In genomic region chr6:25690629-25691028, GRCm38 (mm10) we compare ENCODE assay signal across 9 mouse cellular contexts. TPM values are rescaled to one million over a fixed set of nuclear protein-coding genes. Genes with fewer than 3 reads are reported as not detected.
DNase-seq lines count a peak whose midpoint lies in the region; ATAC-seq and TF ChIP-seq lines count a peak whose summit lies in the region.
"Had no signal": no experiment of that assay in that cellular context is flagged by ENCODE, and none has a peak within 500 bp of the region (broad histone marks: within the 10 kb centered on the region; RNA-seq: fewer than 3 reads in every experiment).

Gene Gpr37 (minus strand): TSS chr6:25690729.

- H3K9ac ChIP-seq in lung, embryonic 16.5 days (ENCODE audit: low read length) = peak within 1 kb of the TSS; percentile 63

- H3K4me3 ChIP-seq in erythroblast, embryonic 14.5 days (replicated peaks) = peak within 1 kb of the TSS; percentile 40
- H3K4me3 ChIP-seq in lung, embryonic 16.5 days (ENCODE audit: low read length) = peak within 1 kb of the TSS; percentile 58
- peak within 1 kb of the TSS; percentile 60 for H3K4me3 ChIP-seq in olfactory bulb, adult 2 months (ENCODE audit: insufficient read depth, low read depth, low read length)

- no peak for TF ChIP-seq CTCF in olfactory bulb, adult 2 months (IDR thresholded peaks at IDR 0.05; ENCODE audit: insufficient read depth, low read depth, low read length)

- TF ChIP-seq POLR2A in olfactory bulb, adult 2 months (IDR thresholded peaks at IDR 0.05; ENCODE audit: insufficient read depth, low read depth, low read length) = no peak

- DNase-seq in lung, postnatal 4 days = no peak
- no peak for DNase-seq in left cerebral cortex, postnatal 4 days
- no peak for DNase-seq in thymus, postnatal 36 days
- DNase-seq in frontal cortex, postnatal 36 days (ENCODE audit: low spot score in 2 of 2) = no peak

- 29% methylated on average over 7 of the region's 7 CpGs for WGBS in lung, embryonic 16.5 days
- 36% methylated on average over 7 of the region's 7 CpGs for WGBS in olfactory bulb, adult 2 months

- H3K4me1 ChIP-seq in erythroblast, embryonic 14.5 days (ENCODE audit: control insufficient read depth) = no peaks in the 10 kb centered on the region
- H3K4me1 ChIP-seq in lung, embryonic 16.5 days (replicated peaks; ENCODE audit: control insufficient read depth, insufficient read depth, low read length) = peaks cover 6% of the 10 kb centered on the region
- H3K4me1 ChIP-seq in olfactory bulb, adult 2 months (ENCODE audit: control insufficient read depth, insufficient read depth, low read length) = peaks cover 17% of the 10 kb centered on the region

- no peaks in the 10 kb centered on the region; the same call in 1 of the 2 replicates for H3K9me3 ChIP-seq in erythroblast, embryonic 14.5 days (ENCODE audit: control insufficient read depth, low read length)
- H3K9me3 ChIP-seq in lung, embryonic 16.5 days (ENCODE audit: control insufficient read depth, low read length) = no peaks in the 10 kb centered on the region

- no peak for ATAC-seq in erythroblast, adult 5-6 weeks (replicated peaks; ENCODE audit: low FRiP score, poor library complexity, severe bottlenecking)
- ATAC-seq in lung, embryonic 16.5 days (ENCODE audit: low read depth) = no peak

- H3K27ac ChIP-seq in lung, embryonic 16.5 days (ENCODE audit: low read length) = no peak within 1 kb of the TSS
- H3K27ac ChIP-seq in olfactory bulb, adult 2 months (ENCODE audit: insufficient read depth, low read depth, low read length) = no peak within 1 kb of the TSS

- peak within 1 kb of the TSS; percentile 92 for H3K4me2 ChIP-seq in lung, embryonic 16.5 days (ENCODE audit: low read depth, low read length)

- H3K36me3 ChIP-seq in erythroblast, embryonic 14.5 days (ENCODE audit: control insufficient read depth) = no peaks in the 10 kb centered on the region
- H3K36me3 ChIP-seq in lung, embryonic 16.5 days (ENCODE audit: control insufficient read depth, insufficient read depth, low read length) = no peaks in the 10 kb centered on the region

- H3K27me3 ChIP-seq in erythroblast, embryonic 14.5 days (ENCODE audit: control insufficient read depth) = peaks cover 41% of the 10 kb centered on the region
- H3K27me3 ChIP-seq in lung, embryonic 16.5 days (ENCODE audit: control insufficient read depth, insufficient read depth, low read depth, low read length) = peaks cover 11% of the 10 kb centered on the region; the same call in 1 of the 2 replicates

- intact Hi-C loops in left cerebral cortex, postnatal 4 days (cut with DNase I) = no loop called here

RNA-seq across cellular contexts. Expression of gene Gpr37, which starts in this region (rescaled TPM):
- not detected in 2 replicates for polyA plus RNA-seq in erythroblast, embryonic 14.5 days (2012)
- total RNA-seq in erythroblast, adult 5-6 weeks (2015; ENCODE audit: low replicate concordance) = not detected in 2 replicates
- not detected in 2 replicates for total RNA-seq in erythroblast, adult 5-6 weeks (2017; ENCODE audit: low replicate concordance)
- polyA plus RNA-seq in lung, embryonic 16.5 days (2015; fragmentation: Nextera tagmentation; extraction: Ambion mirVana) = 0.55 and 0.57 TPM in 2 replicates
- 10 to 100 TPM; 11.2 to 11.7 TPM for total RNA-seq in left cerebral cortex, postnatal 4 days (2021)
- not detected in 2 replicates for polyA plus RNA-seq in olfactory bulb, adult 2 months (2012; ENCODE audit: insufficient read depth, insufficient read length, low replicate concordance, missing spikeins)
- total RNA-seq: neutrophil, adult 5-6 weeks had no signal

Comparison
In these comparisons a context has a peak if more than half of its experiments do, and no peak if none do; other contexts are left out.
1. RNA of gene Gpr37 (total RNA-seq): 11.2 to 11.7 TPM in left cerebral cortex, postnatal 4 days; not detected in erythroblast, adult 5-6 weeks; every median in the first group is over 10 times any median in the second.
2. Peak in every context shown above with its lines, with median percentiles within 50 percentile points of each other: H3K4me3 ChIP-seq.